Comparison of ENCODE assay signal across 13 mouse cellular contexts in the genomic region with DNA sequence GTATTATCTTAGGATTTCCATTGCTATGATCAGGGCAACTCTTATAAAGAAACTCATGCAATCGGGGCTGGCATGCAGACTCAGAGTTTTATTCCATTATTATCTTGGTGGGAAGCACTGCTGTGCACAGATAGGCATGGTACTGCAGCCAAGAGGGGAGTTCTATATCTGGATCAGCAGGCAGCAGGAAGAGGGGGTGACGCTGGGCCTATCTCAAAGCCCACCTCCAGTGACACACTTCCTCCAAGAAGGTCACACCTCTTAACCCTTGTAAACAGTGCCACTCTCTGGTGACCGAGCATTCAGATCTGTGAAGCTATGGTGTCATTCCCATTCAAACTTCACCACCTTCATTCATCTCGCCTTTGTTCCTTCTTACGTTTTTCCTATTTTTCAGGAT.
DNase-seq lines count a peak whose midpoint lies in the region; ATAC-seq lines count a peak whose summit lies in the region.
"Had no signal": no experiment of that assay in that cellular context is flagged by ENCODE, and none has a peak within 500 bp of the region (broad histone marks: within the 10 kb centered on the region; RNA-seq: fewer than 3 reads in every experiment).

No protein-coding gene starts in this region.

- H3K27ac ChIP-seq in heart, embryonic 16.5 days (ENCODE audit: low read length), result no peak overlapping the region
- H3K27ac ChIP-seq: kidney, postnatal 0 days; midbrain, embryonic 12.5 days had no signal

- DNase-seq in kidney, adult 9 months, result peak; percentile 4
- DNase-seq in kidney, adult 8-10 months, result no peak
- DNase-seq in adipocyte (ENCODE audit: low spot score), result peak; percentile 13
- DNase-seq in adrenal gland, adult 2 months, result no peak
- no peak for DNase-seq in spleen, postnatal 14 days (ENCODE audit: low spot score in 2 of 2)
- DNase-seq in lung, postnatal 25 days (ENCODE audit: low spot score), result no peak
- DNase-seq: adrenal gland, adult 8-10 months; cerebellum, adult 9-10 months had no signal

- 41% methylated on average over 5 of the region's 5 CpGs for WGBS in heart, embryonic 16.5 days

- H3K36me3 ChIP-seq in heart, embryonic 16.5 days (ENCODE audit: control insufficient read depth, insufficient read depth), result no peaks in the 10 kb centered on the region
- H3K36me3 ChIP-seq: G1E; midbrain, embryonic 12.5 days had no signal

- H3K4me3 ChIP-seq in heart, embryonic 16.5 days (ENCODE audit: low read length), result no peak overlapping the region
- H3K4me3 ChIP-seq: midbrain, embryonic 12.5 days had no signal

- ATAC-seq in heart, embryonic 16.5 days (replicated peaks; ENCODE audit: extremely low read depth, insufficient read depth, low FRiP score), result peak; percentile 85
- peak; percentile 72 for ATAC-seq in megakaryocyte progenitor cell, adult 5-6 weeks (replicated peaks; ENCODE audit: poor library complexity)

- no peak overlapping the region for H3K9ac ChIP-seq in heart, embryonic 16.5 days (ENCODE audit: low read length)
- H3K9ac ChIP-seq: midbrain, embryonic 12.5 days had no signal

- H3K4me1 ChIP-seq in heart, embryonic 16.5 days (ENCODE audit: control insufficient read depth, insufficient read depth, low read length), result no peaks in the 10 kb centered on the region
- H3K4me1 ChIP-seq: midbrain, embryonic 12.5 days had no signal

- H3K9me3 ChIP-seq in heart, embryonic 16.5 days (replicated peaks; ENCODE audit: control insufficient read depth, low read length), result no peaks in the 10 kb centered on the region
- H3K9me3 ChIP-seq: midbrain, embryonic 12.5 days had no signal

- no peak overlapping the region for H3K4me2 ChIP-seq in heart, embryonic 16.5 days (ENCODE audit: low read depth, low read length)
- H3K4me2 ChIP-seq: midbrain, embryonic 12.5 days had no signal

- no peaks in the 10 kb centered on the region for H3K27me3 ChIP-seq in heart, embryonic 16.5 days (ENCODE audit: control insufficient read depth, insufficient read depth, low read length)
- H3K27me3 ChIP-seq: midbrain, embryonic 12.5 days had no signal

Comparison
In these comparisons a context has a peak if more than half of its experiments do, and no peak if none do; other contexts are left out.
1. DNase-seq: peak in kidney, adult 9 months (single experiment) and adipocyte (single experiment); none in kidney, adult 8-10 months (0 of 2), adrenal gland, adult 2 months (single experiment), spleen, postnatal 14 days (0 of 2) and lung, postnatal 25 days (single experiment).